Mouse (Mus musculus): Measurements from ENCODE around the gene Sec24d. TPM values are rescaled to one million over a fixed set of nuclear protein-coding genes. Genes with fewer than 3 reads are reported as not detected.

Gene Sec24d
- polyA plus RNA-seq, 2 experiments = 9.9 to 18.0 TPM

GRCm38 (mm10) chr3:123341049-123341448 is 73.8 kb downstream of the Sec24d start:
- Histone ChIP-seq H3K27ac (no peak overlapping the region), H3K4me2 (ENCODE audit: low read depth) (no peak overlapping the region), H3K4me1 (replicated peaks; ENCODE audit: control insufficient read depth in 2 of 2, insufficient read depth in 2 of 2, low read length in 1 of 2) (no peaks in the 10 kb centered on the region), H3K4me3 (ENCODE audit: insufficient read depth in 1 of 2, low read depth in 2 of 2, low read length in 2 of 2) (no peak overlapping the region), H3K9ac (replicated peaks) (no peak overlapping the region), H3K27me3 (ENCODE audit: control insufficient read depth, insufficient read depth, low read length) (no peaks in the 10 kb centered on the region), H3K9me3 (ENCODE audit: control insufficient read depth, low read length) (no peaks in the 10 kb centered on the region), H3K36me3 (replicated peaks; ENCODE audit: control insufficient read depth, insufficient read depth, low read depth) (no peaks in the 10 kb centered on the region)
- 50% methylated on average over 2 of the region's 2 CpGs for whole genome bisulfite sequencing (ENCODE audit: insufficient replicate concordance)
- no peak for ATAC-seq (ENCODE audit: insufficient read depth)
- TF ChIP-seq CTCF (IDR thresholded peaks at IDR 0.05; ENCODE audit: low read depth) = no peak
- no peak for TF ChIP-seq EP300 (IDR thresholded peaks at IDR 0.05; ENCODE audit: low read depth)
- no peak for DNase-seq (ENCODE audit: low read depth in 3 of 3, low spot score in 3 of 3)

DNA sequence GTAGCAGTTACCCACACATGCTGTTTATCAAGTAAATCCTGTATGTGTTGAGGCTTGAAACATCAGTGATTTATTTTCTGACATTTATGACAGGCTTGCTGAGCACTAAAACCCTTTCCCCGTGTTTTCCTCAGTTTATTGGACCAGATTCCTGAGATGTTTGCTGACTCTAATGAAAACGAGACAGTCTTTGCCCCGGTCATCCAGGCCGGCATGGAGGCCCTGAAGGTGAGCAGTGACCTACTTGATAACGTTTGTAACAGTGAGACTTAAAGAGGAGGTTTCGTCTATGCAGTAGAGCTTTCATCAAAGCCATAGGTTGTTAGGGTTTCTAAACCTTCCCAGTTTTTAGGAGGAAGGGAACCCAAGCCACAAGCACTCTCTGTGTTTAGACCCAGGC is 76.4 kb downstream of the Sec24d start:
- Histone ChIP-seq H3K36me3 (replicated peaks; ENCODE audit: control insufficient read depth, insufficient read depth, low read depth) (no peaks in the 10 kb centered on the region), H3K27me3 (ENCODE audit: control insufficient read depth, insufficient read depth, low read length) (no peaks in the 10 kb centered on the region), H3K27ac (no peak overlapping the region), H3K4me1 (replicated peaks; ENCODE audit: control insufficient read depth in 2 of 2, insufficient read depth in 2 of 2, low read length in 1 of 2) (no peaks in the 10 kb centered on the region), H3K9ac (replicated peaks) (no peak overlapping the region), H3K4me3 (ENCODE audit: insufficient read depth in 1 of 2, low read depth in 2 of 2, low read length in 2 of 2) (no peak overlapping the region), H3K4me2 (ENCODE audit: low read depth) (no peak overlapping the region), H3K9me3 (ENCODE audit: control insufficient read depth, low read length) (no peaks in the 10 kb centered on the region)
- DNase-seq (ENCODE audit: low read depth in 3 of 3, low spot score in 3 of 3) (no peak), ATAC-seq (ENCODE audit: insufficient read depth) (no peak)
- TF ChIP-seq EP300 (IDR thresholded peaks at IDR 0.05; ENCODE audit: low read depth) (no peak), CTCF (IDR thresholded peaks at IDR 0.05; ENCODE audit: low read depth) (no peak)
- WGBS (ENCODE audit: insufficient replicate concordance) = 58% methylated on average over 6 of the region's 6 CpGs

DNA sequence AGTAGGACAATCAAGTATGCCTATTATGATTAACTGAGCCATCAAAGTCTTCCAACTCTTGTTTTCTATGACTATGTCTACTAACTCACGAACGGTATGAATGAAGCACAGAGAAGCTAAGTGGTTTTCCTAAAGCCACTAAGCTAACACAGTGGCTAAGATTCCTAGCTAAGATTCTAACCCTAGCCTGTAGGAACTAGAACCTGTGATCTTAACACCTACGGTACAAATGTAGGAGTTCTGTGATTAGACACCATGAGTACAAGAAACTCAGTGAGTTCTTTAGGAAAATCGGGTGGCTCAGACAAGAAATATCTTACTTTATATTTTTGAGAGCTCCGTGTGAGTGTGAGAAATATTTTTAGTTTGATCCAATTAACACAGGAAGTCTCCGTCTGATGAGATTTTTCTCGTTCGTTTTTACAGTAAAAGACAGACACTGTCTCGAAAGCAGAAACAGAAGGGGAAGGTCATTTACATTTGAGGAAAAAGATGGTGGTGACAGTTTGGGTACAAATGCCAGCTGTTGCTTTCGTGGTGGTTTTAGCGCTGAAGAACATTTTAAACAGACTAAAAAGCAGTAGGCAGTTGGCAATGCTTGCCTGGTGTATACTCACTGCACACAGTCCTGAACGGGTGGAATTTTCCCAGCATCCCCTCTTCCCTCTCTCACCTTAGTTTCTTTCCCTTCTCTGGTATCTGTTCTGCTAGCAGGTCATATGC is 81.0 kb downstream of the Sec24d start:
- DNase-seq (ENCODE audit: low read depth in 3 of 3, low spot score in 3 of 3) = no peak
- H3K4me1 ChIP-seq (replicated peaks; ENCODE audit: control insufficient read depth in 2 of 2, insufficient read depth in 2 of 2, low read length in 1 of 2) = no peaks in the 10 kb centered on the region
- no peak overlapping the region for H3K9ac ChIP-seq (replicated peaks)
- no peaks in the 10 kb centered on the region for H3K9me3 ChIP-seq (ENCODE audit: control insufficient read depth, low read length)
- no peak for TF ChIP-seq CTCF (IDR thresholded peaks at IDR 0.05; ENCODE audit: low read depth)
- TF ChIP-seq EP300 (IDR thresholded peaks at IDR 0.05; ENCODE audit: low read depth) = no peak
- no peaks in the 10 kb centered on the region for H3K27me3 ChIP-seq (ENCODE audit: control insufficient read depth, insufficient read depth, low read length)
- ATAC-seq (ENCODE audit: insufficient read depth) = no peak
- no peak overlapping the region for H3K27ac ChIP-seq
- no peak overlapping the region for H3K4me2 ChIP-seq (ENCODE audit: low read depth)
- H3K4me3 ChIP-seq (ENCODE audit: insufficient read depth in 1 of 2, low read depth in 2 of 2, low read length in 2 of 2) = no peak overlapping the region
- H3K36me3 ChIP-seq (replicated peaks; ENCODE audit: control insufficient read depth, insufficient read depth, low read depth) = no peaks in the 10 kb centered on the region
- 68% methylated on average over 12 of the region's 12 CpGs for WGBS (ENCODE audit: insufficient replicate concordance)

DNA sequence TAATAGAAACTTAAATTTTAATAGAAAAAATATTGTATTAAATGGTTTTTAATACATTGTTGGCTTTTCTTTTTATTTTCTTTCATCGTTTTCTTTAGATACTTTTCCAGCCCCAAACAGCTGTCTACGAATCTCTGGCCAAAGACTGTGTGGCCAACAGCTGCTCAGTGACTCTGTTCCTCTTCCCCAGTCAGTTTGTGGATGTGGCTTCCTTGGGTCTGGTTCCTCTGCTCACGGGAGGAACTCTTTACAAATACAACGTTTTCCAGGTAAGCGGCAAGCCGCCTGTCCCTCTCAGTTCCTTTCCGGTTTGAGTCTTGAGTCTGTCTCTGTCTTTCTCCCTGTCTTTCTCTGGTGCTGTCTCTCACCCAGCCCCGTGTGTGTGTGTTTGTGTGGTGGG is 83.3 kb downstream of the Sec24d start:
- no peaks in the 10 kb centered on the region for H3K36me3 ChIP-seq (replicated peaks; ENCODE audit: control insufficient read depth, insufficient read depth, low read depth)
- no peak overlapping the region for H3K27ac ChIP-seq
- TF ChIP-seq EP300 (IDR thresholded peaks at IDR 0.05; ENCODE audit: low read depth) (no peak), CTCF (IDR thresholded peaks at IDR 0.05; ENCODE audit: low read depth) (no peak)
- no peak overlapping the region for H3K9ac ChIP-seq (replicated peaks)
- DNase-seq (ENCODE audit: low read depth in 3 of 3, low spot score in 3 of 3) = no peak
- no peak overlapping the region for H3K4me2 ChIP-seq (ENCODE audit: low read depth)
- ATAC-seq (ENCODE audit: insufficient read depth) = no peak
- WGBS (ENCODE audit: insufficient replicate concordance) = 57% methylated on average over 8 of the region's 8 CpGs
- no peaks in the 10 kb centered on the region for H3K4me1 ChIP-seq (replicated peaks; ENCODE audit: control insufficient read depth in 2 of 2, insufficient read depth in 2 of 2, low read length in 1 of 2)
- H3K27me3 ChIP-seq (ENCODE audit: control insufficient read depth, insufficient read depth, low read length) = no peaks in the 10 kb centered on the region
- H3K9me3 ChIP-seq (ENCODE audit: control insufficient read depth, low read length) = no peaks in the 10 kb centered on the region
- H3K4me3 ChIP-seq (ENCODE audit: insufficient read depth in 1 of 2, low read depth in 2 of 2, low read length in 2 of 2) = no peak overlapping the region

GRCm38 (mm10) chr3:123351519-123351918 is 84.3 kb downstream of the Sec24d start:
- no peak for ATAC-seq (ENCODE audit: insufficient read depth)
- Histone ChIP-seq H3K4me3 (ENCODE audit: insufficient read depth in 1 of 2, low read depth in 2 of 2, low read length in 2 of 2) (no peak overlapping the region), H3K9me3 (ENCODE audit: control insufficient read depth, low read length) (no peaks in the 10 kb centered on the region), H3K4me1 (replicated peaks; ENCODE audit: control insufficient read depth in 2 of 2, insufficient read depth in 2 of 2, low read length in 1 of 2) (no peaks in the 10 kb centered on the region), H3K27me3 (ENCODE audit: control insufficient read depth, insufficient read depth, low read length) (no peaks in the 10 kb centered on the region), H3K27ac (no peak overlapping the region), H3K4me2 (ENCODE audit: low read depth) (no peak overlapping the region), H3K9ac (replicated peaks) (no peak overlapping the region), H3K36me3 (replicated peaks; ENCODE audit: control insufficient read depth, insufficient read depth, low read depth) (no peaks in the 10 kb centered on the region)
- no peak for TF ChIP-seq EP300 (IDR thresholded peaks at IDR 0.05; ENCODE audit: low read depth)
- no peak for TF ChIP-seq CTCF (IDR thresholded peaks at IDR 0.05; ENCODE audit: low read depth)
- DNase-seq (ENCODE audit: low read depth in 3 of 3, low spot score in 3 of 3) = no peak
- 42% methylated on average over 2 of the region's 2 CpGs for WGBS (ENCODE audit: insufficient replicate concordance)

All from liver, embryonic 14.5 days (tissue).